Mouse (Mus musculus) mesoderm, embryonic 11.5 days (tissue): ENCODE measurements around the gene Ap1ar.
"Not testable (repeated sequence)": the region's sequence is repeated elsewhere in the genome, so short reads cannot be mapped to it uniquely, and the experiment has no call there.

ENCODE experiments used
- DNase-seq: peaks from one replicate; pipeline ENCODE4 v3.0.0-alpha.2; 2012; ENCODE audit warnings: low read depth, low spot score

The Ap1ar gene

DNA sequence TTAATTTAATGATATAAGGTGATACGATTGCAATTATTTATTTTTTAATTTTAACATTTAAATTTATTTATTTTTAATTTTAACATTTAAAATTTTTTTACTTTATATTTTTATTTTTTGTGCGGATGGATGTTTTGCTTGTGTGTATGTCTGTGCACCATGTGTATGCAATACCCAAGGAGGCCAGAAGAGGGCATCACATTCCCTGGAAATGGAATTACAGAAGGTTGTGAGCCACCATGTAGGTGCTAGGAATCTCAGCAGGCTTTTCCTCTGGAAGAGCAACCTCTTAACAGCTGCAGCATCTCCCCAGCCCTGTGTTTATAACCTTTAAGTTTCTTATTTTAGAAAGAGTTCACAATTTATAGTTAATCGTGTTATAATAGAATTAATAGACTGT is 41.6 kb downstream of the Ap1ar start:
- DNase-seq = no peak

- no peak for DNase-seq
Observed at GRCm38 (mm10) chr3:127793022-127793421, 44.3 kb downstream of the Ap1ar start.

DNA sequence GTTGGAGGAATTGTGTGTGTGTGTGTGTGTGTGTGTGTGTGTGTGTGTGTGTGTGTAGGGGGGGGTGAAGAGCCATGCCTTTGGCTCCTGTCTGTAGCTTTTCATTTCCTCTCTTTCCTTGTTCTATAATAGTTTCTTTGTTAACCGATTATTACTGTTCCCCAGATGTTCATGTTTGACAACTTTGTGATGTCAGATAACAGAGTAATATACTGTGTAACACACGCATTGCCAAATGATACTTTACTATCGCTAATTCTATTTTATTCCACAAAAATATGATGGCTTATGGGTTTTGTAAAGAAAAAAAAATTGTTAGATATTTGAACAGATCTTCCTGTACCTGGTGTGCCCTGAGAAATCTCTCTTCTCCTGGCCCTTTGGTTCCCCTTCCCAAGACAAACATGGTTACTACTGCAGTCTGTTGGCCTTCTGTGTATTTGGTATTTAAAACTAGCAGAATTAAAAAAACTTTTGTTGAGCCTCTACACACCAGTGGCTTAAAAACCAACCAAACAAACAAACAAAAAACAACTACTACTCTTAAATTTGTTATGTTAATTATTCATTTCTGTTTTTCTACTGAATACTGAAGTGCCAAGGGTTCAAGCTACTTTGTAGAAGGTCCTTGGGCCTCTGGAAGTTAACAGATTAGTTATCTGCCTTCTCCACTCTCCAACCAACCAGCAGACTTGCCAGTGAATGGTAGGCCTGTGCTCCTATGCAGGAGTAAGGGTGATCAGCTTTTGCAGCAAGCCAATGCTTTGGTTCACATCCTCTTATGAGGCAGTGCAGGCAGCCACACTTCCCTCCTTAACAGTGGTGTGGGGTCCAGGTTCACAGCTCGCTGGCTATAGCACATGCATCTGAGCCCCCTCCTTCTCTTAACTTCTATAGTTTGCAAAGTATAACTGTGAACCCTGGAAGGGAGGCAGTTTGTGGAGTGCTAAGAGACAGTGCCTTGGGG is 45.4 kb downstream of the Ap1ar start:
- no peak for DNase-seq

- DNase-seq = peak; percentile 19
Observed at GRCm38 (mm10) chr3:127791056-127791483, 46.3 kb downstream of the Ap1ar start.

- DNase-seq = peak; percentile 56
Observed at GRCm38 (mm10) chr3:127790234-127791055, 46.9 kb downstream of the Ap1ar start.

DNA sequence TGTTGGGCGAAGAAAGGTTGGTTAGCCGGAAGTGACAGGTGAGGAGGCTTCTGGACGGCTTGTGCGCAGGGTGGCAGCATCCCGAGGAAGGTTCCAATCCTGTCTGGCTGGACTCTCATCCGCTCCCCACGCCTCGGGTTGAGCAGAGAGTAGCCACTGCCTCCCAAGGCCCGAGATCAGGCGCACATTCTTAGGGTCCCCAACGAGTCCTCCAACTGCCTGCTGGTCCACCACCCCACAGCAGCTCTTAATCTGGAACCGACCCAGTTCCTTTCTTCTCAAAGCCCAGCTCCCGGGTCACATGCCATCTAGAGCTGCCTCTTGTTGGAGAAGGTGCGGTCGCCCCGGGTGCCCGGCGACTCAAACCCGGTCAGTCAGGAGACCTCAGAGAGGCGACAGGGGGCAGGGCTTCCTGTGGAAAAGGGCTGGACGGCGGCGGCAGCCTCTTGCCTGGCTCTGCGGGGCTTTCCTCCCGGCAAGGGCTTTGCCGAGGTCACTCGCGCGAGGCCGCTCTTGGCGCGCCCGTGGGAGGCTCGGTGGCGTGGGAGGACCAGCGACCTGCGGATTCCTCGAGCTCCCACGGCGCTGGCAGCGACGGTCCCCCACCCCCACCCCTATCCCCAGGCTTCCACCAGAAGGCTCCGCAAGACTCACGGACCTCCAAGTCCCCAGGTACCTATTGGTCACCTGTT is 47.7 kb downstream of the Ap1ar start, which contains the start of gene Tifa:
Gene Tifa (plus strand): TSS at position 306 of the 692 bp plus-strand sequence.
- peak; percentile 39 for DNase-seq

- DNase-seq = no peak
Observed at GRCm38 (mm10) chr3:127788919-127789318, 48.4 kb downstream of the Ap1ar start.

DNA sequence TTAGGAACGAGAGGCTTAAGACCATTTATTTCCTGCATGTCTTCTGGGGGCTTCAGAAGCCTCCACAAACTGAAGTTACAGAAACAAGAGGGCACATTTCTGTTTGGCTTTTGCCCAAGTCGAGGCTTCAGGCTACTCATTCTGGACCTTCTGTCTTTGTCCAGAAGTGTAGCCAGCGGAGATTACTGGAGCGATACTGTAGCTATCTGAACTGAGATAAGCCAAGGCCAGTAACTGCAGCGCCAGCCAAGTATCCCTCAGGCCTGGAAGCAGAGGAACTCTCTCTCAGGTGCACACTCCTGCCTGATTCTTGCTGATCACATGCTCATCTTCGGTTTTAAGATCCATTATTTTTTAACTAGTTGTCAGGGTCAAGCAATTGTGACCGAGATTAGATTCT is 49.3 kb downstream of the Ap1ar start:
- DNase-seq = no peak

- no peak for DNase-seq
Observed at GRCm38 (mm10) chr3:127787032-127787431, 50.3 kb downstream of the Ap1ar start.

GRCm38 (mm10) chr3:127783680-127784079 is 53.6 kb downstream of the Ap1ar start:
- not testable (repeated sequence) for DNase-seq

DNA sequence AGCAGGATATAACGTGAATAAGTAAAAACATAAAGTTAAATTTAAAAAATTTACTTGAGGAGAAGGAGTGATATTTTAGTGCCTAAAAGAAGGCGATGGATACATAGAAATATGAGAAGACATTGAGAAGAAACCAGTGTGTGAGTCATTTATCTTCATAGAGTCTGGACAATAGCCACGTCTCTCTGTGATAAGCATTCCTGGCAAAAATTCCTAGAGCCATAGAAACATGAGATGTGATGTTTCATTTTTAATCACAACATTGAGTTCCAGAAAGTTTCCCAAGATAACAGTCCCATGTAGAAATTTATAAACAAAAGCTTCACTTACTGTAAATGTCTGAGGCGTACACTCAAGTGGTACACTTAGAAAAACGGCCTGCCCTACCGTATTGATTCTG is 54.4 kb downstream of the Ap1ar start:
- DNase-seq = no peak

- no peak for DNase-seq
Observed at GRCm38 (mm10) chr3:127780921-127781320, 56.4 kb downstream of the Ap1ar start.

GRCm38 (mm10) chr3:127780021-127780644 is 57.2 kb downstream of the Ap1ar start, which contains the start of gene Alpk1:
TSS of gene Alpk1 (minus strand) at chr3:127780527.
- DNase-seq = peak; percentile 51

DNA sequence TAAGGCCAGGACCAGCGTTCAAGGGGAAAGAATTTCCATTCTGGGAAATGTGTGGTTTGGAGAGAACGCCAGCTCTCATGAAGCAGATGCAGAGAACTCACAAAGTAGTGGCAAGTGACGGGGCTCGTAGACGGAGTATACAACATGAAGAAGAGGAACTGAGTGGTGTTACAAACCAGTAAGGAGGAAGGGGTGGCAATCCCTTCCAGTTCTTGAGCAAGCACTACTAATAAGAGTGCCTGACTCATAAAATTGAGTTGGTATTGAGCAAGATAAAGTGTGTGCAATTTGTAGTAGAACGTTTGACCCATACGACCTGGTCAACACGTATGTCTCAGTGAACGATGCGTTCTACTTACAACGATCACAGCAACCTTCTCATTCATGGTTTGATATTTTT is 68.2 kb downstream of the Ap1ar start:
- DNase-seq = no peak

GRCm38 (mm10) chr3:127765971-127766370 is 71.4 kb downstream of the Ap1ar start:
- no peak for DNase-seq

GRCm38 (mm10) chr3:127764541-127764940 is 72.8 kb downstream of the Ap1ar start:
- no peak for DNase-seq

DNA sequence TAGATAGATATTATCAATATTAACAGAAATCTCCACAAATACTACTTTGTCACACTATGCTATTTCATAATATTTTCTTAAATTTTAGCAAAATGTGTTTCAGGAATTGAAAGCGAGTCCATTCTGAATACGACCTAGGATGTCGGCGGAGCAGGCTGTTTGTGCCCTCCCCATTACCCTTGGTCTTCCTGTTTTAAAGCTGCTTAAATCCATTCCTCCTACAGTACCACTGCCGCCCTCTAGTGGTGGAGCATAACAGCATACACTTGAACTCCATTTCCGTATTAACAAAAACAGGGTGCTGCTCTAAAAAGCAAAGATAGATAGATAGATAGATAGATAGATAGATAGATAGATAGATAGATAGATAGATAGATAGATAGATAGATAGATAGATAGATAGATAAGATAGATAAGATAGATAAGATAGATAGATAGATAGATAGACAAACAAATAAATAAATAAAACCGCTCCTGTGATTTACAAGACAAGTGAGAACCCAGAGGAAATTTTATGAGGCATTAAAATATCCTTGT is 74.2 kb downstream of the Ap1ar start:
- peak; percentile 90 for DNase-seq

DNA sequence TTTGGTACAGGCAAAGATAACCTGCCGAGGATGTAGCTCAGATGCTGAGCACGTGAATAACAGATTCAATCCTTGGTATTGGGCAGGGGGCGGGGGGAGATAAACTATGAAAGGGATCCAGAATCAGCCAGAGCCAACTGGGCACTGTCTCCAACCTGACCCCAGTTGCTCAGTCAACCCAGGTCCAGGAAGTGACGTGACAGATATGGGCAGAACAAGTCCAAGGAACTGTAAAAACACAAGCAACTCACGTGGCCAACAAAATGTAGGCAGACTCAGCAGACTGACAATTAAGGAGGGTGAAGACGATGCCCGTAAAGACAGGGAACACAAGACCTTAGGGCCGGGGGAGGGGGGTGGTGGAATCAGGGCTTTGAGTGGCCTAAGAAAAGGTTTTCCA is 74.9 kb downstream of the Ap1ar start:
- no peak for DNase-seq

DNA sequence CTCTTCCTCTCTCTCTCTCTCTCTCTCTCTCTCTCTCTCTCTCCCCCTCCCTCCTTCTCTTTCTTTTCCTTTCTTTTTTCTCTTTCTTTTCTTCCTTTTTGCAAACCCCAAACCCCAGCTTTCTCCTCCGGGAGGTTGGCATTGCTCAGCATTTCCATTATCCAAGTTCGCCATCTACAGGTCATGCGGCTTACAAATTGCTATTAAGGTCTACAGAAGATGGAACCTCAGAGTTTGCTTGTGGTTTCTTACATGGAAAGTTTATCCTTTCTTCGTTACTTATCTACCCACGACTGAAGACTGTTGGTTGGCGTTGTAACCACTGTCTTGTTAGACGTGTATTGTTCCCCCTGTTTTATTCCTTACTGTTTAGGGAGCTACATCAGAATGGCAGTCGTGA is 78.1 kb downstream of the Ap1ar start:
- no peak for DNase-seq

DNA sequence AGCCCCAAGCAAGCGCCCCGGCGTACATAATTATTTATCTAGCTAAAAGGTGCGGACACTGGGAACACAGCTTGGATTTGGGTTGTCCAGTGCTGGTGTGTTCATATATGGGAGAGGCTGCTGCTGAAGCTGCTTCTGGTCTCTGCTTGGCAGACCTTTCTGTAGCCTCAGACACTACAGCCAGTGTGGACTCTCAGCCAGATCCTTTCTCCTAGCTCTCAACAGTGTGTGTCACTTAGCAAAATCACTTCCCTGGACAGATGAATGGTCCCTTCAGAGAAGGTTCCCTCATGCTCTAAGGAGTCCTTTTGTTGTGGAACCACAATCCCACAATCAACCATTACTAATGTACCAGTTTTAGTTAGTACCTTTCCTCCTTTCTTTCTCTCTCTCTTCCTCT is 78.5 kb downstream of the Ap1ar start:
- DNase-seq = no peak

- DNase-seq = no peak
Observed at GRCm38 (mm10) chr3:127757886-127758301, 79.4 kb downstream of the Ap1ar start.
